Mouse (Mus musculus) testis, adult 2 months (tissue): ENCODE results near the gene Gpr182. TPM values are rescaled to one million over a fixed set of nuclear protein-coding genes. Genes with fewer than 3 reads are reported as not detected.
A peak's percentile ranks its signal among the peaks of the same experiment; 100 is the strongest.
"Not testable (repeated sequence)": the region's sequence is repeated elsewhere in the genome, so short reads cannot be mapped to it uniquely, and the experiment has no call there.

ENCODE experiments used
- H3K27ac ChIP-seq: fragments of 200-500 bp; 2 replicates; pipeline ENCODE4 v1.5.1; 2012; ENCODE audit warnings: low read depth, low read length; ENCODE audit not compliant: control insufficient read depth, insufficient read depth
- H3K27me3 ChIP-seq: fragments of 200-500 bp; 2 replicates; pipeline ENCODE4 v1.6.1; 2012; ENCODE audit warnings: mild to moderate bottlenecking, low read length, moderate library complexity; ENCODE audit not compliant: control insufficient read depth, insufficient read depth
- H3K36me3 ChIP-seq: fragments of 200-500 bp; 2 replicates; pipeline ENCODE4 v1.6.1; 2012; ENCODE audit warnings: mild to moderate bottlenecking, low read length; ENCODE audit not compliant: control insufficient read depth, insufficient read depth
- H3K4me1 ChIP-seq: fragments of 200-500 bp; 2 replicates; pipeline ENCODE4 v1.6.1; 2012; ENCODE audit warnings: low read length; ENCODE audit not compliant: control insufficient read depth, insufficient read depth
- H3K4me3 ChIP-seq: fragments of 200-500 bp; 2 replicates; pipeline ENCODE4 v1.5.1; 2012; ENCODE audit warnings: low read depth, mild to moderate bottlenecking, low read length, moderate library complexity, mixed read lengths; ENCODE audit not compliant: control insufficient read depth
- CTCF ChIP-seq: fragments of 200-500 bp; IDR thresholded peaks from 2 replicates; pipeline ENCODE4 v1.5.1; 2012; ENCODE audit warnings: low read depth, mild to moderate bottlenecking, inconsistent platforms, low read length, moderate library complexity; ENCODE audit not compliant: control insufficient read depth, insufficient read depth, insufficient replicate concordance
- POLR2A ChIP-seq: fragments of 200-500 bp; IDR thresholded peaks from 2 replicates; pipeline ENCODE4 v1.6.1; 2012; ENCODE audit warnings: low read depth, mild to moderate bottlenecking, inconsistent platforms, low read length, moderate library complexity; ENCODE audit not compliant: control insufficient read depth
- polyA plus RNA-seq: library from polyadenylated mRNA; depleted of rRNA; stranded (reverse); fragments of >200 nt; gene quantifications from 2 replicates; pipeline ENCODE4 v1.2.3, GENCODE M21; 2012; rRNA removed

Gpr182 gene
- 0.37 and 0.57 TPM in 2 replicates for polyA plus RNA-seq

DNA sequence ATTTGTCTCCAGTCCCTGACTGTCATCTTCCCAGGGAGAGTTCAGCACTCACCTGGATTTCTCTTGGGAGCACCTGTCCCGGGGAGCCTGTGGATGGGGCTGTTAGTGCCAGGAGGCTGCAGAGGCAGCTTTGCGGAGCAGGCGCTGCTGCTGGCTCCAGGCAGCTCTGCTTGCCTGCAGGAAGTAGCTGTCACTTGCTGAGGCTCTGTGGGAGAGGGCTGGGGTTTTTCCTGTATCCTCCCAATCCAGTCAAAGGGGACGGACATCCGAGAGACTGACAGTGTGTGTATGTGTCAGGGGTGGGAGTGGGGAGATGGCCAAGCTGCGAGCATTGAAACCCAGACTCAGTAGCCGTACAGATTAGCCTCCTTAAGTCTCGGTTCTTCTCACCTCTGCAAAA is at the start of gene Gpr182:
Gpr182 (minus strand) TSS at position 185 of the 400 bp plus-strand sequence.
- TF ChIP-seq CTCF (no peak), POLR2A (no peak)
- Histone ChIP-seq H3K27ac (no peak within 1 kb of the TSS), H3K36me3 (no peaks in the 10 kb centered on the region), H3K27me3 (no peaks in the 10 kb centered on the region), H3K4me3 (peak within 1 kb of the TSS; percentile 2; the same call in 1 of the 2 replicates), H3K4me1 (peaks cover 22% of the 10 kb centered on the region)

DNA sequence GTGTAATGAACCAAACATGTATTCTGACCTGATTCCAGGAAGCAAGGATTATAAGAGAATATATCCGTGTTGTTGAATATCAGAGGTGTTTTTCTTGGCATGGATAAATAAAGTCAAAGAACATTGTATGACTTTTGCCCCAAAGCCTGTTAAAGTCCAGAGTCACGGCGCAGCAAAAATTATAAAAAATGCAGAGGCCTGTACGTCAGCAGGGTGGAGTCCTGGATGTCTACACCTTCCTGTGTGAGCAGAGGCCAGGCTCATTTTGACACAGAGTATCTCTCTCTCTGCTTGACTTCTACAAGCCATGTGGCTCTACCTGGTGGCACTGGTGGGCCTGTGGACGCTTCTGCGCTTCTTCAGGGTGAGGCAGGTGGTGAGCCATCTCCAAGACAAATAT is 49.4 kb upstream of the Gpr182 start, which contains the start of gene Rdh16:
Rdh16 (plus strand) TSS at position 262 of the 400 bp plus-strand sequence.
- TF ChIP-seq POLR2A (no peak), CTCF (no peak)
- Histone ChIP-seq H3K4me3 (no peak within 1 kb of the TSS), H3K27ac (no peak within 1 kb of the TSS), H3K27me3 (no peaks in the 10 kb centered on the region), H3K4me1 (no peaks in the 10 kb centered on the region), H3K36me3 (no peaks in the 10 kb centered on the region)

DNA sequence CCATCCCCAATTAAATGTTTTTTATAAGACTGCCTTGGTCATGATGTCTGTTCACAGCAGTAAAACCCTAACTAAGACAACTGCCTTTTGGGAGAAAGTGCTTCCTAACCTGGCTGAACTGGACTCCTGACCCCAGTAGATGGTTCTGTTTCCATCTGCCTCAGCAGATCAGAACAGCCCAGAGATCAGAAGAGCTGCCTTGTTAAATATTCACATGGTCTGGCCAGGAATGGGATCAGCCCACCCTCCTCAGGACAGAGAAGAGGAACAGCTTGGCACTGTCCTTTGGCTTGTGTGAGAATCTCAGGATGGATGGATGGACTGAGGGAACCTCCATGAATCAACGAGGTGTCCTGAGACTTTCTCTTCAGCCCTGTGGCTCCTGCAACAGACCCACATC is 47.8 kb upstream of the Gpr182 start:
- no peak overlapping the region for H3K4me3 ChIP-seq
- no peaks in the 10 kb centered on the region for H3K4me1 ChIP-seq
- TF ChIP-seq POLR2A = no peak
- no peak for TF ChIP-seq CTCF
- H3K27me3 ChIP-seq = no peaks in the 10 kb centered on the region
- no peaks in the 10 kb centered on the region for H3K36me3 ChIP-seq
- no peak overlapping the region for H3K27ac ChIP-seq

DNA sequence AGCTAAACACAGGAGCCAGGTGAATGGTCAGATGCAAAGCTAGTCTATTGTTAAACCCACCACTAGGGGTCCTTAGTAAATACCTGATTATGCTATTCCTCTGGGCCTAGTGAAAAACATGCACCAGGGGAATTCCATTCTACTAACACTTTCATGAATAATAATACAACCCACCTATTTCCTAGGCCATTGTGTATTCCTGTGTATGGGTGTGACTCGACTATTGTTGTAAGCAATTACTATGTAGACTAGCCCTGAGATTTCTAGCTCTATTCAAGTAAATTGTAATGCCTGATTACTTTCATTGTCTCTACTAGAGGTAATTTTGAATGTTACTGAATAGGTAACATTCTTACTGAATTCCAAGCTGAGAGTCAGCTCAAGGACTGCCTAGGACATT is 33.9 kb upstream of the Gpr182 start:
- not testable (repeated sequence) for H3K27ac ChIP-seq, H3K4me1 ChIP-seq, H3K36me3 ChIP-seq, H3K4me3 ChIP-seq, H3K27me3 ChIP-seq

DNA sequence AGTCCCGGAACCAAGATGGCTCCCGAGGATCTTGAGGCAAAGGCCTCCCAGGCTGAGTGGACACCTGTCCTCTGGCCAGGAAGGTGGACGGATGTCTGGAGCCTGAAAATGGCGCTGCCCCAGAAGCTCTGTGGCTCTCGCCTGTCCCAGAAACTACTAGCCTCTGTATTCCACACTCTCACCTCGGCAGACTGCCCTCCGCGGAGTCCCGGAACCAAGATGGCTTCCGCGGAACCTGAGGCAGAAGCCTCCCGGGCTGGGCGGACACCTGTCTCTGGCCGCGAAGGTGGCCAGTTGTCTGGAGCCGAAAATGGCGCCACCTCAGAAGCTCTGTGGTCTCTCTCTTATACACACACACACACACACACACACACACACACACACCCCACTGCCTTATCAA is 30.8 kb upstream of the Gpr182 start:
- H3K4me1 ChIP-seq, H3K27me3 ChIP-seq, H3K4me3 ChIP-seq, H3K27ac ChIP-seq, H3K36me3 ChIP-seq: not testable (repeated sequence)

DNA sequence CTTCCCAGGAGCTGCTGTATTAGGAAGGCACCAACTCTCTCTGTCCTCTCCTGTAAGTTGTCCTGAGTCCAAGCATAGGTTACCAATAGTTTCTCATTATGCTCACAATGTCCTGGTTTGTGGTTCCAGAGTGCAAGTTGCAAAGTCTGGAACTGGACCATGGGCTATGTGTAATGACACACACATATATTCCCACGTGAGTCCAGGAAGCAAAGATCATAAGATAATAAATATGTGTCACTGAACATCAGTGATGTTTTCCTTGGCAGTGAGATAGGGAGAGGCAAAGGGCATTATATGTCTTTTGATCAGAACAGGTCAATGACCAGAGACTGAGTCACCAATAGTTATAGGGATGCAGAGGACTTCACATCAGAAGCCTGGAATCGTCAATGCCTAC is 24.5 kb upstream of the Gpr182 start, which contains the start of gene Rdh9:
Rdh9 (plus strand) TSS at position 376 of the 400 bp plus-strand sequence.
- H3K27me3 ChIP-seq = no peaks in the 10 kb centered on the region
- TF ChIP-seq CTCF = no peak
- TF ChIP-seq POLR2A = no peak
- H3K4me1 ChIP-seq = no peaks in the 10 kb centered on the region
- H3K4me3 ChIP-seq = no peak within 1 kb of the TSS
- H3K36me3 ChIP-seq = no peaks in the 10 kb centered on the region
- H3K27ac ChIP-seq = no peak within 1 kb of the TSS

DNA sequence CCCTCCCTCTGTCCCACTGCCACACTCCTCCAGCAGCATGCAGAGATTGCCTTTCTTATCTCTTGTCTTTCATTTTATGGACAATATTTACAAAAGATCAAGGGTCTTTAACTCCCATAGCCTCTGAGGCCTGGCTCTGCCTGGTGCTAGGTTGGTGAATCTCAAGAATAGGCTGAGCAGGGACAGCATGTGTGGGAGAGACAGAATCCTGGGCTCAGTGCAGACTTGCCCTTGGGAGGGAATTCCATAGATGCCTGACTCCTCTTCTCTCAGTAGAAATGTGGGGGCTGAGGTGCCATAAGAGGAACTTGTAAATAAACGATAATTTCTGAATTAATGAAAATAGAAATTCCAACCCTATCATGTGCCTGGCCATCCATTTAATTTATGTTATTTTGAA is 15.0 kb upstream of the Gpr182 start:
- H3K27me3 ChIP-seq = no peaks in the 10 kb centered on the region
- H3K4me1 ChIP-seq = no peaks in the 10 kb centered on the region
- no peak for TF ChIP-seq POLR2A
- TF ChIP-seq CTCF = no peak
- H3K36me3 ChIP-seq = no peaks in the 10 kb centered on the region
- no peak overlapping the region for H3K27ac ChIP-seq
- H3K4me3 ChIP-seq = no peak overlapping the region

DNA sequence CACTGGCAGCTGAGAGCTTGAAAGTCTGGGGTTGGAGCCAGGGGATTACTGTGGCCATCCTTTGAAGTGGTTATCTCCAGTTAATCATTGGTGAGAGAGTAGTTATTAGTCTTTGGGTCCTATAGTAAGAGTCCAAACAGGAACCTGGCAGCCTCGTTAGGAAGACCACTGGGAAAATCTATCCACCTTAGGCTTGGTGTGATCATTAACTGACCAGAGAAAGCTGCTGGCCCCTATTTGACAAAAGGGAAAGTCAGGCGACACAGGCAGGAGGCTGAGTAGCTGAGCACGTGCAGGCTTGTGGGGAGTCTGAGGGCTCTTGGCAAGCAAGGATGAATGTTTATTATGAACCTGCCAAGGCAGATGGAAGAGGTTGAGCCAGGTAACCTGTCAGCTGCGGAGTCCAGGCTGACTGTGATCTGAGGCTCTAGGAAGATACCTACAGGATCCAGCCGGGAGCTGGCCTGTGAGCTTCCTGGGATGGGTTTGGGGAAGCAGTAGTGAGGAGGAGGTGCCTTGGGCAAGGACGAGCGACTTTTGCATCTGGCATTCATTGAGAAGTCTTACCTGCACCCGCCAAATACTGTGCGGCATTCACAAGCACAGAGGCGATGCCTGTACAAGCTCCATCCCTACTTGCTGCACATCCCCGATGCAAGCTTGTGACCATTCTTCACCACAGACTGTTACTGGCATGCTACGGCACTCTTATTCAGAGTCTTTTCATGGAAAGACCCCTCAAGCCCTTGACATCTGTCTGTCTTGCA is 12.6 kb upstream of the Gpr182 start:
- Histone ChIP-seq H3K36me3 (no peaks in the 10 kb centered on the region), H3K27me3 (no peaks in the 10 kb centered on the region), H3K27ac (no peak overlapping the region), H3K4me3 (no peak overlapping the region), H3K4me1 (no peaks in the 10 kb centered on the region)
- TF ChIP-seq POLR2A (no peak), CTCF (no peak)

DNA sequence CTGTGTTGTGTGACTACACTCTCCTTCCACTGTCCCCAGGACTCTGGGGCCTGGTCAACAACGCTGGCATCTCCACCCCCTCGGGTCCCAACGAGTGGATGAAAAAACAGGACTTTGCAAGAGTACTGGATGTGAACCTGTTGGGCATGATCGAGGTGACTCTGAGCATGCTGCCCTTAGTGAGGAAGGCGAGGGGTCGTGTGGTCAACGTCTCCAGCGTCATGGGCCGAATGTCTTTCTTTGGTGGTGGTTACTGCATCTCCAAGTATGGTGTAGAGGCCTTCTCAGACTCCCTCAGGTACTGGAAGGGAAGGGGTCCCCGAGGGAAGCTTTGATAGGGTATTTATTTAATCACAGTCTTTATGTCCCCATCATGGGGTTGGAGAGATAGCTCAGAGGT is 11.4 kb upstream of the Gpr182 start:
- H3K27ac ChIP-seq, H3K36me3 ChIP-seq, H3K27me3 ChIP-seq, H3K4me3 ChIP-seq, H3K4me1 ChIP-seq: not testable (repeated sequence)
